Mouse (Mus musculus): ENCODE data around the gene Nolc1. TPM values are rescaled to one million over a fixed set of nuclear protein-coding genes. Genes with fewer than 3 reads are reported as not detected.
A peak's percentile ranks its signal among the peaks of the same experiment; 100 is the strongest.
"Not testable (repeated sequence)": the region's sequence is repeated elsewhere in the genome, so short reads cannot be mapped to it uniquely, and the experiment has no call there.

Nolc1 gene
- polyA plus RNA-seq, 1 experiment from 2014 or later, result 77.1 TPM

DNA sequence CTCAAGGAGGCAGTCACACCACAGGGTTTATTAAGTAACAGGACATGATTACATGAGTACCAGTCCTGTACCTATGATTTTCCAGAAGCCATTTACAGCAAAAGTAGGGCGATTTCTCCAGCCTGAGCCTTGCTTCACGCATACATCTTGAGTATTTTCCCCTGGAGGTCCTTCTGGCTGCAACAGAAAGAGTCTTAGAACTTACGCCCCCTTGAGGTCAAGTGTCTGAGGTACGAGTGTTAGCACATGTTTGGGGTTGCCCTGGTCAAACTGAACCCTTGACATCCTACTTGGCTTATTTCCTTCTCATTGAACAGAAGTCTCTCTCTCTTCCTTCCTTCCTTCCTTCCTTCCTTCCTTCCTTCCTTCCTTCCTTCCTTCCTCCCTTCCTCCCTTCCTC lies 39.0 kb downstream of the Nolc1 start:
- H3K27ac ChIP-seq (replicated peaks; ENCODE audit: low read depth, low read length), result no peak overlapping the region
- H3K9me3 ChIP-seq (ENCODE audit: control insufficient read depth, low read length), result no peaks in the 10 kb centered on the region
- no peaks in the 10 kb centered on the region for H3K4me1 ChIP-seq (ENCODE audit: control insufficient read depth, insufficient read depth, low read length)
- 54% methylated on average over 4 of the region's 4 CpGs for WGBS
- no peaks in the 10 kb centered on the region for H3K36me3 ChIP-seq (ENCODE audit: control insufficient read depth, insufficient read depth, low read length)
- ATAC-seq (ENCODE audit: low read depth), result no peak
- H3K4me3 ChIP-seq (ENCODE audit: low read depth, low read length), result no peak overlapping the region
- no peaks in the 10 kb centered on the region for H3K27me3 ChIP-seq (replicated peaks; ENCODE audit: control insufficient read depth, insufficient read depth, low read length)
- DNase-seq (ENCODE audit: low spot score), result no peak
- H3K9ac ChIP-seq (ENCODE audit: low read depth, low read length), result no peak overlapping the region
- H3K4me2 ChIP-seq (ENCODE audit: low read depth, low read length), result no peak overlapping the region

DNA sequence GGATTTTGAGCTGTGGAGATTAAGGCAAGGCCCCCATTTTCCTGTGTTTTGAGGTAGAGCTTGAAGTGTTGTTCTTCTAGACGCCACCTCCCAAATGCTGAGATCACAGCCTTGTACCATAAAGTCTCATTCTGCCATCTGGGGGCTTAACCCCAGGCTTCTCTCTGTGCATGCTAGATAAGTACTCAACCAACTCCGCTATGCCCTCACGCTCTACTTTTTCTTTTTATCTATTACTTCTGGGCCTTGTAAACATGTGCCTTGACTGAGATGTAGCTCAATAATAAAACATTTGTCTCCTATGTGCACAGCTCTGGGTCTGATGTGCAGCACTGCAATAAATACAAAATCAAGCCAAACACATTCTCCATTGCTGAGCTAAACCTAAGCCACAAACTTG lies 43.8 kb downstream of the Nolc1 start:
- 85% methylated on average over 3 of the region's 3 CpGs for WGBS
- ATAC-seq (ENCODE audit: low read depth) (no peak), DNase-seq (ENCODE audit: low spot score) (no peak)
- Histone ChIP-seq H3K4me2 (ENCODE audit: low read depth, low read length) (no peak overlapping the region), H3K4me1 (ENCODE audit: control insufficient read depth, insufficient read depth, low read length) (no peaks in the 10 kb centered on the region), H3K27me3 (replicated peaks; ENCODE audit: control insufficient read depth, insufficient read depth, low read length) (no peaks in the 10 kb centered on the region), H3K36me3 (ENCODE audit: control insufficient read depth, insufficient read depth, low read length) (no peaks in the 10 kb centered on the region), H3K9ac (ENCODE audit: low read depth, low read length) (no peak overlapping the region), H3K9me3 (ENCODE audit: control insufficient read depth, low read length) (no peaks in the 10 kb centered on the region), H3K4me3 (ENCODE audit: low read depth, low read length) (no peak overlapping the region), H3K27ac (replicated peaks; ENCODE audit: low read depth, low read length) (no peak overlapping the region)

DNA sequence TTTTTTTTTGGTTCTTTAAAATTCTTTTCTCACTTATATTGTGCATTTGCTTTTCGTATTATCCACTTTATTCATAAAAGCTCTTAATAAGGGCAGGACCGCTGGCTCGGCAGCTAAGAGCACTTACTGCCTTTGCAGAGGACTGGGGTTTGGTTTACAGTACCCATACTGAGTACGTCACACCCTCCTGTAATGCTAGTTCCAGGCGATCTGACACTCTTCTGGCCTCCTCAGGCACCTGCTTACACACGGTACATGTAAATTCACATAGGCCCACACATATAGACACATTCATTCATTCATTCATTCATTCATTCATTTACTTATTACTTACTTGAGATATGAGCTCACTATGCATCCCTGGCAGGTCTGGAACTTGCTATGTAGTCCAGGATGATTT lies 45.2 kb downstream of the Nolc1 start:
- H3K36me3 ChIP-seq (ENCODE audit: control insufficient read depth, insufficient read depth, low read length), result no peaks in the 10 kb centered on the region
- H3K4me2 ChIP-seq (ENCODE audit: low read depth, low read length), result no peak overlapping the region
- H3K9me3 ChIP-seq (ENCODE audit: control insufficient read depth, low read length), result no peaks in the 10 kb centered on the region
- no peaks in the 10 kb centered on the region for H3K27me3 ChIP-seq (replicated peaks; ENCODE audit: control insufficient read depth, insufficient read depth, low read length)
- no peaks in the 10 kb centered on the region for H3K4me1 ChIP-seq (ENCODE audit: control insufficient read depth, insufficient read depth, low read length)
- H3K27ac ChIP-seq (replicated peaks; ENCODE audit: low read depth, low read length), result no peak overlapping the region
- DNase-seq (ENCODE audit: low spot score), result no peak
- no peak overlapping the region for H3K4me3 ChIP-seq (ENCODE audit: low read depth, low read length)
- no peak for ATAC-seq (ENCODE audit: low read depth)
- H3K9ac ChIP-seq (ENCODE audit: low read depth, low read length), result no peak overlapping the region
- 71% methylated on average over 6 of the region's 6 CpGs for WGBS

DNA sequence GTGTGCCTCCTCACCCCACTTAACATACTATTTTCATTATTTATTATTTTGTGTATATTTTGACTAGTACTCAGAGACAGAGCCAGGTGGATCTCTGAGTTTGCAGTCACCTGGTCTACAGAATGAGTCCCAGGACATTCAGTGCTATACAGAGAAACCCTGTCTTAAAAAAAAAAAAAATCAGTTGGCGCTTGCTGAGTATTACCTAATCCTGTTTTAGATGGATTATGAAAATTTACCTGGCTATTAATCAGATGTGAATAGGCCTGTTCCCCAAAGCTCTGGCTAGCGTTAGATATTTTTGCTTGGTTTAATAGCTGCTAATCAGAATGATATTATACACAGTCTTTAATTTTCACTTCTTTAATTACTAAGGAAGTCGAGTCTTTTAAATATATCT lies 48.2 kb downstream of the Nolc1 start:
- Histone ChIP-seq H3K4me3 (ENCODE audit: low read depth, low read length) (no peak overlapping the region), H3K27ac (replicated peaks; ENCODE audit: low read depth, low read length) (no peak overlapping the region), H3K36me3 (ENCODE audit: control insufficient read depth, insufficient read depth, low read length) (no peaks in the 10 kb centered on the region), H3K4me1 (ENCODE audit: control insufficient read depth, insufficient read depth, low read length) (no peaks in the 10 kb centered on the region), H3K9me3 (ENCODE audit: control insufficient read depth, low read length) (no peaks in the 10 kb centered on the region), H3K27me3 (replicated peaks; ENCODE audit: control insufficient read depth, insufficient read depth, low read length) (no peaks in the 10 kb centered on the region), H3K4me2 (ENCODE audit: low read depth, low read length) (no peak overlapping the region), H3K9ac (ENCODE audit: low read depth, low read length) (no peak overlapping the region)
- WGBS, result 73% methylated on average over 3 of the region's 3 CpGs
- no peak for DNase-seq (ENCODE audit: low spot score)
- ATAC-seq (ENCODE audit: low read depth), result no peak

DNA sequence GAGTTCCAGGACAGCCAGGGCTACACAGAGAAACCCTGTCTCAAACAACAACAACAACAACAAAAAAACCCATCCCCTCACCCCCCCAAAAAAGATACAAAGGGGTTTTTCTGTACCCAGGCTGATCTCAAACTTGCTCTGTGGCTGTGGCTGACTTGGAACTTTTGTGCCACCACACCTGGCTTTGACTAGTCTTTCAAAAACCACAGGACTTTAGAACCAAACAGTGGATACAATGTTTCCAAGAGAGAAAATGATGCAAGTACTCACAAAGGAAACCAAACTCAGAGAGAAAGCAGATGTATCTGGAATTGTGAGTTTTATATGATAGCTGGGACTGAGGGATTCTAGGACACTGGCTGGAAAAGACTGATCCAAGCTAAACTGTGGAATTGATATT lies 49.0 kb downstream of the Nolc1 start:
- no peaks in the 10 kb centered on the region for H3K36me3 ChIP-seq (ENCODE audit: control insufficient read depth, insufficient read depth, low read length)
- no peak overlapping the region for H3K4me2 ChIP-seq (ENCODE audit: low read depth, low read length)
- no peak overlapping the region for H3K27ac ChIP-seq (replicated peaks; ENCODE audit: low read depth, low read length)
- ATAC-seq (ENCODE audit: low read depth) (no peak), DNase-seq (ENCODE audit: low spot score) (no peak)
- H3K27me3 ChIP-seq (replicated peaks; ENCODE audit: control insufficient read depth, insufficient read depth, low read length), result no peaks in the 10 kb centered on the region
- H3K9ac ChIP-seq (ENCODE audit: low read depth, low read length), result no peak overlapping the region
- no peaks in the 10 kb centered on the region for H3K9me3 ChIP-seq (ENCODE audit: control insufficient read depth, low read length)
- no peaks in the 10 kb centered on the region for H3K4me1 ChIP-seq (ENCODE audit: control insufficient read depth, insufficient read depth, low read length)
- no peak overlapping the region for H3K4me3 ChIP-seq (ENCODE audit: low read depth, low read length)

DNA sequence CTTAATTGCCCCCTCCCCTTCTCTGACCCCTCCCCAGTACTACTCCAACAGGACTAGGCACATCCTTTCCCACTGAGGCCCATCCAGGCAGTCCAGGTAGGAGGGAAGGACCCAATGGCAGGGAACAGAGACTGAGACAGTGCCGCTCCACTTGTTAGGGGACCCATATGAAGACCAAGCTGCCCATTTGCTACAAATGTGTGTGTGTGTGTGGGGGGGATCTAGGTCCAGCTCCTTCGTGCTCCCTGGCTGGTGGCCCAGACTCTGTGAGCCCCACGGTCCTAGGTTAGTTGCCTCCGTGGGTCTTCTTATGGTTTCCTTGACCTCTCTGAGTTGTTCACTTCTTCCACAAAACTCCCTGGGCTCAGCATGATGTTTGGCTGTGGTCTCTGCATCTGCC lies 50.6 kb downstream of the Nolc1 start:
- ATAC-seq (ENCODE audit: low read depth) (no peak), DNase-seq (ENCODE audit: low spot score) (no peak)
- H3K4me3 ChIP-seq (ENCODE audit: low read depth, low read length), result no peak overlapping the region
- peaks cover 13% of the 10 kb centered on the region; the same call in 1 of the 2 replicates for H3K27me3 ChIP-seq (replicated peaks; ENCODE audit: control insufficient read depth, insufficient read depth, low read length)
- H3K27ac ChIP-seq (replicated peaks; ENCODE audit: low read depth, low read length), result no peak overlapping the region
- no peaks in the 10 kb centered on the region for H3K36me3 ChIP-seq (ENCODE audit: control insufficient read depth, insufficient read depth, low read length)
- WGBS, result 75% methylated on average over 4 of the region's 4 CpGs
- H3K9me3 ChIP-seq (ENCODE audit: control insufficient read depth, low read length), result no peaks in the 10 kb centered on the region
- no peak overlapping the region for H3K9ac ChIP-seq (ENCODE audit: low read depth, low read length)
- H3K4me1 ChIP-seq (ENCODE audit: control insufficient read depth, insufficient read depth, low read length), result no peaks in the 10 kb centered on the region
- no peak overlapping the region for H3K4me2 ChIP-seq (ENCODE audit: low read depth, low read length)

DNA sequence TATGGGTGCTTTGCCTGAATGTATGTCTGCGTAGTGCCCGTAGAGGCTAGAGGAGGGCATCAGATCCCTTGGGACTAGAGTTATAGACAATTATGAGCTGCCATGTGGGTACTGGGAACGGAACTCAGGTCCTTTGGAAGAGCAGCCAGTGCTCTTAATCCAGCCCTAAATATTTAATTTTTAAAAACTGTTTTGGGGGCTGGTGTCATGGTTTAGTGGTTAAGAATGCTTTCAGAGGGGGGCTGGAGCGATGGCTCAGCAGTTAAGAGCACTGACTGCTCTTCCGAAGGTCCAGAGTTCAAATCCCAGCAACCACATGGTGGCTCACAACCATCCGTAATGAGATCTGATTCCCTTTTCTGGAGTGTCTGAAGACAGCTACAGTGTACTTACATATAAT lies 54.1 kb downstream of the Nolc1 start:
- WGBS, result 78% methylated on average over 6 of the region's 6 CpGs
- not testable (repeated sequence) for H3K4me3 ChIP-seq (ENCODE audit: low read depth, low read length); H3K9ac ChIP-seq (ENCODE audit: low read depth, low read length); H3K27ac ChIP-seq (replicated peaks; ENCODE audit: low read depth, low read length); DNase-seq (ENCODE audit: low spot score); H3K4me2 ChIP-seq (ENCODE audit: low read depth, low read length); H3K9me3 ChIP-seq (ENCODE audit: control insufficient read depth, low read length); H3K36me3 ChIP-seq (ENCODE audit: control insufficient read depth, insufficient read depth, low read length); H3K4me1 ChIP-seq (ENCODE audit: control insufficient read depth, insufficient read depth, low read length); ATAC-seq (ENCODE audit: low read depth)
- peaks cover 44% of the 10 kb centered on the region for H3K27me3 ChIP-seq (replicated peaks; ENCODE audit: control insufficient read depth, insufficient read depth, low read length)

DNA sequence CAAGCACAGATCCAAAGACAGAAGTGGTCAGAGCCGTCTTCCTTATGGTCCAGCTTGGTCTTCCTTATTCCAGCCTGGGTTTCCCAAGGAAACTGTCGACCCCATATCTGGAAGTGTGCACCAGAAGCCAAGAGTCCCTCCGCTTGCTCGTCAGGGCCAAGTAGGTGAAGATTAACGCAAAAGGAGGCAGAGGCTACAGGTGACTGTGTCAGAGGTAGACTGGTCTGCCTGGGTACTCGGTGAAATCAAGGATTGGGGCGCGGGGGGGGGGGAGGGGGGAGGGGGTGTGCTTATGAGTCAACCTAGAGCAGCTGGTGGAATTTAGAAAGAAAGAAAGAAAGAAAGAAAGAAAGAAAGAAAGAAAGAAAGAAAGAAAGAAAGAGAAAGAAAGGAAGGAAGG lies 55.6 kb downstream of the Nolc1 start:
- H3K36me3 ChIP-seq (ENCODE audit: control insufficient read depth, insufficient read depth, low read length), result no peaks in the 10 kb centered on the region
- peaks cover 4% of the 10 kb centered on the region; the same call in 1 of the 2 replicates for H3K4me1 ChIP-seq (ENCODE audit: control insufficient read depth, insufficient read depth, low read length)
- H3K9me3 ChIP-seq (ENCODE audit: control insufficient read depth, low read length), result no peaks in the 10 kb centered on the region
- DNase-seq (ENCODE audit: low spot score) (no peak), ATAC-seq (ENCODE audit: low read depth) (no peak)
- H3K4me3 ChIP-seq (ENCODE audit: low read depth, low read length), result peak overlapping the region; percentile 27
- WGBS, result 15% methylated on average over 6 of the region's 8 CpGs
- H3K27ac ChIP-seq (replicated peaks; ENCODE audit: low read depth, low read length), result no peak overlapping the region
- H3K9ac ChIP-seq (ENCODE audit: low read depth, low read length), result no peak overlapping the region
- peak overlapping the region; percentile 50 for H3K4me2 ChIP-seq (ENCODE audit: low read depth, low read length)
- peaks cover 58% of the 10 kb centered on the region for H3K27me3 ChIP-seq (replicated peaks; ENCODE audit: control insufficient read depth, insufficient read depth, low read length)

DNA sequence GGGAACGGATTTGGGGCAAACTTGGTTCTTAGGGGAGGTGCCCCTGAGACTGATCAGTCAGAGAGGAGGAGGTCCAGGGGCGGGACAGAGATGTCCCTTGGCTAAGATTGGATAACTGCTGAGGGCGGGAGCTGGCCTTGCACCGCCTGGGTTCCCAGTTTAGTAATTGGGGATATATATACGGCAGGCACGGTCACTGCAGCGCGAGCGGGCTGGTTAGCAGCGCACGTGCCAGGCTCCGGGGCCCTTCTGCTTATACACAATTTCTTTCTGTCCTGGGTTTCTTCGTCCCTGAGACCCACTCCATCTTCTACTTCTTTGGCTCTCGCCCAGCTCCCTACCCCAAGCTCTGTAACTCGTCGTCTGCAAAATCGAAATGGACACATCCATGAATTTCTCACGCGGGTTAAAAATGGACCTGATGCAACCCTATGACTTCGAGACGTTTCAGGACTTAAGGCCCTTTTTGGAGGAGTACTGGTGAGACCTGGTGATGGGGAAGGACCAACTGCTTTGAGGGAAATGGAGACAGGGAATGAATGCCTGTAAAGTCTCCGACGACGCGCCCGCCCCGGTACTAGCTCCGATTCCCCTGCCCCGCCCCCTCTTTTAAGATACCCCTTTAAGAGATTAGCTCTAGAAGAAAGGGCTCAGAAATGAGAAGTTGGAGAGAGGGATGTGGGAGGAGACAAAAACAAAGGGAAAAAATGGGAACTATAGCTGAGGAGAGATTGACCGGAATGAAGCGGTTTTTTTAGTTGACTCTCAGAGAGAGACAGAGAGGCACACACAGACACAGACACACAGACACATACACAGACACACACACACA lies 56.2 kb downstream of the Nolc1 start, which contains the start of gene Elovl3:
Gene Elovl3 (plus strand): TSS at position 204 of the 832 bp plus-strand sequence.
- 5% methylated on average over 27 of the region's 31 CpGs for WGBS
- H3K27me3 ChIP-seq (replicated peaks; ENCODE audit: control insufficient read depth, insufficient read depth, low read length), result peaks cover 65% of the 10 kb centered on the region
- H3K36me3 ChIP-seq (ENCODE audit: control insufficient read depth, insufficient read depth, low read length), result no peaks in the 10 kb centered on the region
- no peak within 1 kb of the TSS for H3K27ac ChIP-seq (replicated peaks; ENCODE audit: low read depth, low read length)
- no peaks in the 10 kb centered on the region for H3K9me3 ChIP-seq (ENCODE audit: control insufficient read depth, low read length)
- DNase-seq (ENCODE audit: low spot score) (peak; percentile 65), ATAC-seq (ENCODE audit: low read depth) (peak; percentile 69)
- H3K4me1 ChIP-seq (ENCODE audit: control insufficient read depth, insufficient read depth, low read length), result peaks cover 10% of the 10 kb centered on the region
- no peak within 1 kb of the TSS for H3K9ac ChIP-seq (ENCODE audit: low read depth, low read length)
- H3K4me2 ChIP-seq (ENCODE audit: low read depth, low read length), result peak within 1 kb of the TSS; percentile 50
- H3K4me3 ChIP-seq (ENCODE audit: low read depth, low read length), result peak within 1 kb of the TSS; percentile 27

All from embryonic facial prominence, embryonic 14.5 days (tissue).